14 mouse cellular contexts compared by ENCODE assay signal in the genomic region with DNA sequence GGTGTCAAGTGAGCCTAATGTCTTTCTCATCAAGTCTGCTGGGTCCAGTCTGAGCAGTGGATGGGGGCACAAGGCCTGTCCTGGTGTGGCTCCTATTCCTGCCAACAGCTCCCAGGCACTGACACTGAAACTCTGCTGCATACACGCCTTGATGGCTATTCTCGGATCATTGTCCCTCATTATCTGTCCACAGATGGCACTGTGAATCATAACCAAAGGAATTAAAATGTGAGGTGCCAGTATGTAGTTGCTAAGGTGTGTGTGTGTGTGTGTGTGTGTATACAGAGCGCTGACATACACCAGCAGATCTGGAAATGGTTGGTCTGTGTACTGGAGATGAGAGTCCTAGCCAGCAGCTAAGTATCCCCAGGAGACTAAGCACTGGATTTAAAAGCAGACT.
"Had no signal": no experiment of that assay in that cellular context is flagged by ENCODE, and none has a peak within 500 bp of the region (broad histone marks: within the 10 kb centered on the region; RNA-seq: fewer than 3 reads in every experiment).

No protein-coding gene starts in this region.

- H3K9me3 ChIP-seq: limb, embryonic 15.5 days; liver, embryonic 12.5 days; neural tube, embryonic 15.5 days had no signal

- H3K27ac ChIP-seq: kidney, postnatal 0 days; limb, embryonic 15.5 days; liver, embryonic 12.5 days; neural tube, embryonic 15.5 days had no signal

- DNase-seq: kidney, adult 9 months; kidney, postnatal 36 days; layer of hippocampus, adult 9-11 months; layer of hippocampus, postnatal 36 days; lung, embryonic 14.5 days; lung, postnatal 10 days; lung, postnatal 4 days; thymus, adult 2 months; thymus, postnatal 25 days had no signal

- H3K4me2 ChIP-seq: limb, embryonic 15.5 days; liver, embryonic 12.5 days; lung, embryonic 14.5 days; neural tube, embryonic 15.5 days had no signal

- H3K27me3 ChIP-seq: limb, embryonic 15.5 days; liver, embryonic 12.5 days; neural tube, embryonic 15.5 days had no signal

- H3K4me3 ChIP-seq: limb, embryonic 15.5 days; liver, embryonic 12.5 days; myocyte; neural tube, embryonic 15.5 days had no signal

- H3K36me3 ChIP-seq: limb, embryonic 15.5 days; liver, embryonic 12.5 days; neural tube, embryonic 15.5 days had no signal

- H3K9ac ChIP-seq: limb, embryonic 15.5 days; liver, embryonic 12.5 days; lung, embryonic 14.5 days; neural tube, embryonic 15.5 days had no signal

- H3K4me1 ChIP-seq: limb, embryonic 15.5 days; liver, embryonic 12.5 days had no signal

- ATAC-seq: liver, embryonic 12.5 days had no signal
